Mouse (Mus musculus): ENCODE measurements at regions not wholly inside any gene's neighbourhood (a gene's known extent, or its start where the extent isn't known, plus 50 kb on each side); places are given as distances from the start of the nearest gene placed in this dataset.
A peak's percentile ranks its signal among the peaks of the same experiment; 100 is the strongest.

GRCm38 (mm10) chr1:128746461-128747009 lies 154.4 kb upstream of the Cxcr4 start:
- DNase-seq (ENCODE audit: low read depth in 1 of 2, low spot score in 2 of 2) = no peak

GRCm38 (mm10) chr1:128740616-128741015 lies 148.5 kb upstream of the Cxcr4 start:
- no peak for DNase-seq (ENCODE audit: low read depth in 1 of 2, low spot score in 2 of 2)

- no peak for DNase-seq (ENCODE audit: low read depth in 1 of 2, low spot score in 2 of 2)
Observed at GRCm38 (mm10) chr1:128738152-128738551, 146.1 kb upstream of the Cxcr4 start.

GRCm38 (mm10) chr1:128734857-128735256 lies 142.8 kb upstream of the Cxcr4 start:
- no peak for DNase-seq (ENCODE audit: low read depth in 1 of 2, low spot score in 2 of 2)

GRCm38 (mm10) chr1:128731445-128731844 lies 139.4 kb upstream of the Cxcr4 start:
- no peak for DNase-seq (ENCODE audit: low read depth in 1 of 2, low spot score in 2 of 2)

GRCm38 (mm10) chr1:128724433-128725091 lies 132.5 kb upstream of the Cxcr4 start:
- DNase-seq (ENCODE audit: low read depth in 1 of 2, low spot score in 2 of 2) = peak in 1 of 2 experiments; percentile 61

GRCm38 (mm10) chr1:128723843-128724242 lies 131.8 kb upstream of the Cxcr4 start:
- DNase-seq (ENCODE audit: low read depth in 1 of 2, low spot score in 2 of 2) = no peak

- peak; percentile 53 to 67 for DNase-seq (ENCODE audit: low read depth in 1 of 2, low spot score in 2 of 2)
Observed at GRCm38 (mm10) chr1:128722061-128722471, 130.0 kb upstream of the Cxcr4 start.

- no peak for DNase-seq (ENCODE audit: low read depth in 1 of 2, low spot score in 2 of 2)
Observed at GRCm38 (mm10) chr1:128714843-128715242, 122.8 kb upstream of the Cxcr4 start.

- DNase-seq (ENCODE audit: low read depth in 1 of 2, low spot score in 2 of 2) = peak; percentile 89 to 91
Observed at GRCm38 (mm10) chr1:128712876-128713275, 120.8 kb upstream of the Cxcr4 start.

- DNase-seq (ENCODE audit: low read depth in 1 of 2, low spot score in 2 of 2) = no peak
Observed at GRCm38 (mm10) chr1:128711121-128711520, 119.0 kb upstream of the Cxcr4 start.

- no peak for DNase-seq (ENCODE audit: low read depth in 1 of 2, low spot score in 2 of 2)
Observed at GRCm38 (mm10) chr1:128707747-128708146, 115.7 kb upstream of the Cxcr4 start.

- DNase-seq (ENCODE audit: low read depth in 1 of 2, low spot score in 2 of 2) = no peak
Observed at GRCm38 (mm10) chr1:128706167-128706566, 114.1 kb upstream of the Cxcr4 start.

- DNase-seq (ENCODE audit: low read depth in 1 of 2, low spot score in 2 of 2) = peak; percentile 66 to 81
Observed at GRCm38 (mm10) chr1:128705071-128705503, 113.0 kb upstream of the Cxcr4 start.

GRCm38 (mm10) chr1:128701326-128701725 lies 109.2 kb upstream of the Cxcr4 start:
- no peak for DNase-seq (ENCODE audit: low read depth in 1 of 2, low spot score in 2 of 2)

- DNase-seq (ENCODE audit: low read depth in 1 of 2, low spot score in 2 of 2) = no peak
Observed at GRCm38 (mm10) chr1:128697962-128698361, 105.9 kb upstream of the Cxcr4 start.

- no peak for DNase-seq (ENCODE audit: low read depth in 1 of 2, low spot score in 2 of 2)
Observed at GRCm38 (mm10) chr1:128695936-128696335, 103.8 kb upstream of the Cxcr4 start.

- DNase-seq (ENCODE audit: low read depth in 1 of 2, low spot score in 2 of 2) = no peak
Observed at GRCm38 (mm10) chr1:128692799-128693198, 100.7 kb upstream of the Cxcr4 start.

GRCm38 (mm10) chr1:128692313-128692712 lies 100.2 kb upstream of the Cxcr4 start:
- no peak for DNase-seq (ENCODE audit: low read depth in 1 of 2, low spot score in 2 of 2)

- DNase-seq (ENCODE audit: low read depth in 1 of 2, low spot score in 2 of 2) = no peak
Observed at GRCm38 (mm10) chr1:128687236-128687927, 95.3 kb upstream of the Cxcr4 start.

- no peak for DNase-seq (ENCODE audit: low read depth in 1 of 2, low spot score in 2 of 2)
Observed at GRCm38 (mm10) chr1:128685467-128686137, 93.5 kb upstream of the Cxcr4 start.

GRCm38 (mm10) chr1:128682942-128683341 lies 90.8 kb upstream of the Cxcr4 start:
- no peak for DNase-seq (ENCODE audit: low read depth in 1 of 2, low spot score in 2 of 2)

All from monocyte, adult 2 months (primary cell).